Mouse (Mus musculus) neural tube, embryonic 12.5 days (tissue): ENCODE measurements around the gene Il10. TPM values are rescaled to one million over a fixed set of nuclear protein-coding genes. Genes with fewer than 3 reads are reported as not detected.

ENCODE experiments used
- ATAC-seq: fragments of 200-750 bp; cut with Nextera tagmentation; 2 replicates; pipeline ENCODE4 v1.8.0; 2017; ENCODE audit warnings: low read depth, mild to moderate bottlenecking, moderate TSS enrichment, moderate library complexity; ENCODE audit not compliant: low FRiP score
- H3K27ac ChIP-seq: fragments of 300-500 bp; sonication (generic); 2 replicates; pipeline ENCODE4 v1.5.1; 2016
- H3K27me3 ChIP-seq: fragments of 300-500 bp; sonication (generic); replicated peaks from 2 replicates; pipeline ENCODE4 v1.6.1; 2016; ENCODE audit warnings: mild to moderate bottlenecking
- H3K36me3 ChIP-seq: fragments of 300-500 bp; sonication (generic); 2 replicates; pipeline ENCODE4 v1.6.1; 2016; ENCODE audit warnings: mild to moderate bottlenecking
- H3K4me1 ChIP-seq: fragments of 300-500 bp; sonication (generic); 2 replicates; pipeline ENCODE4 v1.6.1; 2016
- H3K4me2 ChIP-seq: fragments of 300-500 bp; sonication (generic); replicated peaks from 2 replicates; pipeline ENCODE4 v1.6.1; 2016; ENCODE audit warnings: mild to moderate bottlenecking
- H3K4me3 ChIP-seq: fragments of 300-500 bp; sonication (generic); 2 replicates; pipeline ENCODE4 v1.5.1; 2016
- H3K9ac ChIP-seq: fragments of 300-500 bp; sonication (generic); 2 replicates; pipeline ENCODE4 v1.6.1; 2016; ENCODE audit warnings: mild to moderate bottlenecking
- H3K9me3 ChIP-seq: fragments of 300-500 bp; sonication (generic); 2 replicates; pipeline ENCODE4 v1.6.1; 2016; ENCODE audit warnings: mild to moderate bottlenecking
- WGBS: fragments of 180-500 bp; shearing (Covaris S2); methylation state at CpG from one replicate; pipeline ENCODE4 v1.1.7; 2016; 5-methylcytosine and 5-hydroxymethylcytosine counted together
- polyA plus RNA-seq: library from polyadenylated mRNA; unstranded; fragments of >200 nt; fragmentation: Nextera tagmentation; extraction: Ambion mirVana; gene quantifications from 2 replicates; pipeline ENCODE4 v1.2.1, GENCODE M21; 2016

Il10 gene
- polyA plus RNA-seq, 1 experiment from 2014 or later, result not detected

GRCm38 (mm10) chr1:131072376-131072990, 52.8 kb downstream of the Il10 start:
- Histone ChIP-seq H3K4me2 (no peak overlapping the region), H3K4me1 (peaks cover 23% of the 10 kb centered on the region), H3K9ac (no peak overlapping the region), H3K27me3 (no peaks in the 10 kb centered on the region), H3K36me3 (peaks cover 2% of the 10 kb centered on the region; the same call in 1 of the 2 replicates), H3K9me3 (0 out of 2 replicates have a peak, but pooled peaks cover 3% of the 10 kb centered on the region), H3K4me3 (no peak overlapping the region), H3K27ac (no peak overlapping the region)
- ATAC-seq, result no peak
- WGBS, result 86% methylated on average over 7 of the region's 7 CpGs

- H3K9ac ChIP-seq, result no peak overlapping the region
- H3K4me1 ChIP-seq, result peaks cover 33% of the 10 kb centered on the region
- H3K4me2 ChIP-seq, result no peak overlapping the region
- H3K9me3 ChIP-seq, result 0 out of 2 replicates have a peak, but pooled peaks cover 3% of the 10 kb centered on the region
- 84% methylated on average over 8 of the region's 8 CpGs for WGBS
- H3K4me3 ChIP-seq, result no peak overlapping the region
- ATAC-seq, result no peak
- no peak overlapping the region for H3K27ac ChIP-seq
- no peaks in the 10 kb centered on the region for H3K27me3 ChIP-seq
- no peaks in the 10 kb centered on the region for H3K36me3 ChIP-seq
These were observed 54.9 kb downstream of the Il10 start for GRCm38 (mm10) chr1:131074524-131074938.

Other genes starting within 250 kb of the Il10 start
- gene Fcamr, start 218.9 kb upstream of the Il10 start, polyA plus RNA-seq, result not detected in 2 replicates
- gene Pigr, start 193.2 kb upstream of the Il10 start, polyA plus RNA-seq, result not detected in 2 replicates
- gene Fcmr, start 154.2 kb upstream of the Il10 start, polyA plus RNA-seq, result not detected in 2 replicates
- not detected in 2 replicates for gene Il24, start 132.4 kb upstream of the Il10 start, polyA plus RNA-seq
- not detected in 2 replicates for gene Il20, start 108.4 kb upstream of the Il10 start, polyA plus RNA-seq
- gene Il19, start 79.7 kb upstream of the Il10 start, polyA plus RNA-seq, result not detected in 2 replicates
- 44.2 and 46.8 TPM in 2 replicates for gene Mapkapk2, start 78.0 kb downstream of the Il10 start, polyA plus RNA-seq
- 12.4 and 14.8 TPM in 2 replicates for gene Dyrk3, start 118.5 kb downstream of the Il10 start, polyA plus RNA-seq
- 50.7 and 54.1 TPM in 2 replicates for gene Eif2d, start 133.3 kb downstream of the Il10 start, polyA plus RNA-seq
- 1.8 and 2.7 TPM in 2 replicates for gene Rassf5, start 225.4 kb downstream of the Il10 start, polyA plus RNA-seq